Mouse (Mus musculus) embryonic facial prominence, embryonic 12.5 days (tissue): ENCODE measurements at regions not wholly inside any gene's neighbourhood (a gene's known extent, or its start where the extent isn't known, plus 50 kb on each side); places are given as distances from the start of the nearest gene placed in this dataset.

Source experiments
- ATAC-seq: fragments of 200-750 bp; cut with Nextera tagmentation; 2 replicates; pipeline ENCODE4 v1.8.0; 2017; ENCODE audit not compliant: insufficient number of reproducible peaks, insufficient read depth, low FRiP score, low TSS enrichment
- H3K27ac ChIP-seq: fragments of 300-500 bp; sonication (generic); 2 replicates; pipeline ENCODE4 v1.5.1; 2016; ENCODE audit warnings: mild to moderate bottlenecking
- H3K27me3 ChIP-seq: fragments of 300-500 bp; sonication (generic); 2 replicates; pipeline ENCODE4 v1.6.1; 2016; ENCODE audit warnings: mild to moderate bottlenecking, moderate library complexity
- H3K36me3 ChIP-seq: fragments of 300-500 bp; sonication (generic); 2 replicates; pipeline ENCODE4 v1.6.1; 2016; ENCODE audit warnings: mild to moderate bottlenecking
- H3K4me1 ChIP-seq: fragments of 300-500 bp; sonication (generic); 2 replicates; pipeline ENCODE4 v1.6.1; 2016
- H3K4me2 ChIP-seq: fragments of 300-500 bp; sonication (generic); replicated peaks from 2 replicates; pipeline ENCODE4 v1.6.1; 2016; ENCODE audit warnings: mild to moderate bottlenecking, moderate library complexity
- H3K4me3 ChIP-seq: fragments of 300-500 bp; sonication (generic); 2 replicates; pipeline ENCODE4 v1.5.1; 2016; ENCODE audit warnings: mild to moderate bottlenecking
- H3K9ac ChIP-seq: fragments of 300-500 bp; sonication (generic); 2 replicates; pipeline ENCODE4 v1.6.1; 2016; ENCODE audit warnings: mild to moderate bottlenecking, moderate library complexity
- H3K9me3 ChIP-seq: fragments of 300-500 bp; sonication (generic); 2 replicates; pipeline ENCODE4 v1.6.1; 2016; ENCODE audit warnings: mild to moderate bottlenecking, moderate library complexity
- WGBS: fragments of 180-500 bp; shearing (Covaris S2); methylation state at CpG from one replicate; pipeline ENCODE4 v1.1.7; 2016; 5-methylcytosine and 5-hydroxymethylcytosine counted together

GRCm38 (mm10) chr14:106190721-106191120 lies 84.7 kb downstream of the Trim52 start:
- Histone ChIP-seq H3K4me3 (no peak overlapping the region), H3K36me3 (no peaks in the 10 kb centered on the region), H3K9ac (no peak overlapping the region), H3K27me3 (no peaks in the 10 kb centered on the region), H3K9me3 (no peaks in the 10 kb centered on the region), H3K27ac (no peak overlapping the region), H3K4me2 (no peak overlapping the region), H3K4me1 (peaks cover 3% of the 10 kb centered on the region; the same call in 1 of the 2 replicates)
- WGBS = 48% methylated on average over 4 of the region's 4 CpGs
- ATAC-seq = no peak

- Histone ChIP-seq H3K9ac (no peak overlapping the region), H3K36me3 (no peaks in the 10 kb centered on the region), H3K27me3 (no peaks in the 10 kb centered on the region), H3K9me3 (no peaks in the 10 kb centered on the region), H3K4me3 (no peak overlapping the region), H3K4me1 (peaks cover 3% of the 10 kb centered on the region; the same call in 1 of the 2 replicates), H3K27ac (no peak overlapping the region), H3K4me2 (no peak overlapping the region)
- ATAC-seq = no peak
- 72% methylated on average over 2 of the region's 2 CpGs for WGBS
Observed at GRCm38 (mm10) chr14:106193583-106193982, 87.6 kb downstream of the Trim52 start.

GRCm38 (mm10) chr14:106194104-106194503 lies 88.1 kb downstream of the Trim52 start:
- no peaks in the 10 kb centered on the region for H3K36me3 ChIP-seq
- no peaks in the 10 kb centered on the region for H3K9me3 ChIP-seq
- peaks cover 3% of the 10 kb centered on the region; the same call in 1 of the 2 replicates for H3K4me1 ChIP-seq
- no peak overlapping the region for H3K4me3 ChIP-seq
- 79% methylated on average over 1 of the region's 1 CpGs for WGBS
- no peak overlapping the region for H3K4me2 ChIP-seq
- no peak overlapping the region for H3K27ac ChIP-seq
- no peak overlapping the region for H3K9ac ChIP-seq
- no peak for ATAC-seq
- no peaks in the 10 kb centered on the region for H3K27me3 ChIP-seq

- H3K9me3 ChIP-seq = no peaks in the 10 kb centered on the region
- no peak overlapping the region for H3K9ac ChIP-seq
- H3K27me3 ChIP-seq = no peaks in the 10 kb centered on the region
- no peak overlapping the region for H3K4me3 ChIP-seq
- no peaks in the 10 kb centered on the region for H3K4me1 ChIP-seq
- H3K4me2 ChIP-seq = no peak overlapping the region
- H3K36me3 ChIP-seq = no peaks in the 10 kb centered on the region
- 33% methylated on average over 1 of the region's 1 CpGs for WGBS
- H3K27ac ChIP-seq = no peak overlapping the region
- no peak for ATAC-seq
Observed at GRCm38 (mm10) chr14:106197826-106198225, 91.8 kb downstream of the Trim52 start.

- H3K27ac ChIP-seq = no peak overlapping the region
- no peaks in the 10 kb centered on the region for H3K4me1 ChIP-seq
- no peak overlapping the region for H3K4me3 ChIP-seq
- no peak overlapping the region for H3K9ac ChIP-seq
- no peak for ATAC-seq
- no peaks in the 10 kb centered on the region for H3K9me3 ChIP-seq
- no peaks in the 10 kb centered on the region for H3K27me3 ChIP-seq
- 81% methylated on average over 2 of the region's 2 CpGs for WGBS
- H3K36me3 ChIP-seq = no peaks in the 10 kb centered on the region
- no peak overlapping the region for H3K4me2 ChIP-seq
Observed at GRCm38 (mm10) chr14:106199109-106199508, 93.1 kb downstream of the Trim52 start.

- ATAC-seq = no peak
- no peak overlapping the region for H3K4me2 ChIP-seq
- H3K4me1 ChIP-seq = no peaks in the 10 kb centered on the region
- no peak overlapping the region for H3K4me3 ChIP-seq
- H3K9me3 ChIP-seq = no peaks in the 10 kb centered on the region
- no peaks in the 10 kb centered on the region for H3K27me3 ChIP-seq
- no peak overlapping the region for H3K9ac ChIP-seq
- H3K27ac ChIP-seq = no peak overlapping the region
- WGBS = 39% methylated on average over 1 of the region's 1 CpGs
- no peaks in the 10 kb centered on the region for H3K36me3 ChIP-seq
Observed at GRCm38 (mm10) chr14:106199536-106200319, 93.7 kb downstream of the Trim52 start.

GRCm38 (mm10) chr14:106211062-106211461 lies 105.1 kb downstream of the Trim52 start:
- Histone ChIP-seq H3K27ac (no peak overlapping the region), H3K36me3 (no peaks in the 10 kb centered on the region), H3K4me1 (no peaks in the 10 kb centered on the region), H3K9me3 (no peaks in the 10 kb centered on the region), H3K9ac (no peak overlapping the region), H3K4me2 (no peak overlapping the region), H3K4me3 (no peak overlapping the region), H3K27me3 (no peaks in the 10 kb centered on the region)
- 73% methylated on average over 2 of the region's 2 CpGs for WGBS
- no peak for ATAC-seq

- 85% methylated on average over 3 of the region's 3 CpGs for WGBS
Observed at GRCm38 (mm10) chr14:106217681-106218080, 111.7 kb downstream of the Trim52 start.

GRCm38 (mm10) chr14:106219293-106219797 lies 113.3 kb downstream of the Trim52 start:
- 81% methylated on average over 5 of the region's 5 CpGs for WGBS
- no peaks in the 10 kb centered on the region for H3K36me3 ChIP-seq
- ATAC-seq = no peak

More at GRCm38 (mm10) chr14:106217681-106218080, 111.7 kb downstream of the Trim52 start:
- Histone ChIP-seq H3K4me1 (no peaks in the 10 kb centered on the region), H3K9ac (no peak overlapping the region), H3K36me3 (no peaks in the 10 kb centered on the region), H3K27ac (no peak overlapping the region), H3K4me3 (no peak overlapping the region), H3K9me3 (no peaks in the 10 kb centered on the region), H3K27me3 (no peaks in the 10 kb centered on the region), H3K4me2 (no peak overlapping the region)
- no peak for ATAC-seq

GRCm38 (mm10) chr14:106225401-106225800 lies 119.4 kb downstream of the Trim52 start:
- 53% methylated on average over 1 of the region's 1 CpGs for WGBS
- no peaks in the 10 kb centered on the region for H3K4me1 ChIP-seq
- H3K9ac ChIP-seq = no peak overlapping the region
- no peak overlapping the region for H3K27ac ChIP-seq
- no peaks in the 10 kb centered on the region for H3K27me3 ChIP-seq
- no peak overlapping the region for H3K4me3 ChIP-seq
- no peaks in the 10 kb centered on the region for H3K9me3 ChIP-seq
- H3K36me3 ChIP-seq = no peaks in the 10 kb centered on the region
- ATAC-seq = no peak
- H3K4me2 ChIP-seq = no peak overlapping the region

More at GRCm38 (mm10) chr14:106219293-106219797, 113.3 kb downstream of the Trim52 start:
- Histone ChIP-seq H3K27me3 (no peaks in the 10 kb centered on the region), H3K27ac (no peak overlapping the region), H3K4me3 (no peak overlapping the region), H3K4me2 (no peak overlapping the region), H3K4me1 (no peaks in the 10 kb centered on the region), H3K9me3 (no peaks in the 10 kb centered on the region), H3K9ac (no peak overlapping the region)

GRCm38 (mm10) chr14:106241721-106242405 lies 135.9 kb downstream of the Trim52 start:
- H3K9me3 ChIP-seq = no peaks in the 10 kb centered on the region

More at GRCm38 (mm10) chr14:106241721-106242405, 135.9 kb downstream of the Trim52 start:
- ATAC-seq = no peak
- Histone ChIP-seq H3K36me3 (no peaks in the 10 kb centered on the region), H3K4me2 (no peak overlapping the region), H3K4me3 (no peak overlapping the region), H3K27ac (no peak overlapping the region), H3K4me1 (no peaks in the 10 kb centered on the region), H3K27me3 (no peaks in the 10 kb centered on the region), H3K9ac (no peak overlapping the region)
- WGBS = 86% methylated on average over 5 of the region's 5 CpGs
